Comparison of ENCODE assay signal across 8 mouse cellular contexts in the genomic region with DNA sequence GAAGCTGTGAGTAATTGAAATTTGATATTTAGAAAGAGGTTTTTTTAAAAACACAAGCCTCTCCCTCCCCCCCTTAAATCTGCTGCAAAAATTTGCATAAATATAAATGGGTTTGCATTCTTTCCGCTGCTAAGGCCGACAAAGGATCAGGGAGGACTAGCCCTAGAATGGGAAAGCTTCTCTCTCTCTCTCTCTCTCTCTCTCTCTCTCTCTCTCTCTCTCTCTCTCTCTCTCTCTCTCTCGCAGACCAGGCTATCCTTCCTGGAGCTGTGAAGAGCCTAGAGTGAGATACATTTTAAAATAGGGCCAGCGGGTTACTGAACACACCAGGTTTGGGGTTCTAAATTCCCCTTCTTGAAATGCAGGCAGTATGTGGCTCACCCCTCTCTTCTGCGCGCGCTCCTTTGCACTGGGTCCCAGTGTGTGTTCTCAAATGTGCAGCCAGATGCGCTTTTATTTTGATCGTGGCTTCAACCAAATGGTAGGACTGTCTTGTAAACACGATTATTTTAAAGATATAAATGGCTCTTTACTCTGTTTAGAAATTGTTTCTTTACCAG.
A peak's percentile ranks its signal among the peaks of the same experiment; 100 is the strongest.
DNase-seq lines count a peak whose midpoint lies in the region; ATAC-seq and TF ChIP-seq lines count a peak whose summit lies in the region.

No protein-coding gene starts in this region.

- no peaks in the 10 kb centered on the region for H3K27me3 ChIP-seq in forebrain, embryonic 13.5 days
- no peaks in the 10 kb centered on the region for H3K27me3 ChIP-seq in hindbrain, postnatal 0 days (ENCODE audit: insufficient read depth, low read length)
- H3K27me3 ChIP-seq in limb, embryonic 10.5 days (ENCODE audit: low read depth, poor library complexity, severe bottlenecking), result no peaks in the 10 kb centered on the region
- H3K27me3 ChIP-seq in midbrain, embryonic 13.5 days, result no peaks in the 10 kb centered on the region
- H3K27me3 ChIP-seq in splenic B cell, adult 2 months (ENCODE audit: control insufficient read depth, insufficient read depth, low read length, poor library complexity, severe bottlenecking), result no peaks in the 10 kb centered on the region

- H3K4me1 ChIP-seq in forebrain, embryonic 13.5 days, result peaks cover 50% of the 10 kb centered on the region
- H3K4me1 ChIP-seq in hindbrain, postnatal 0 days (ENCODE audit: insufficient read depth, low read length), result peaks cover 16% of the 10 kb centered on the region
- peaks cover 27% of the 10 kb centered on the region for H3K4me1 ChIP-seq in limb, embryonic 10.5 days
- peaks cover 44% of the 10 kb centered on the region for H3K4me1 ChIP-seq in midbrain, embryonic 13.5 days (replicated peaks)

- peak; percentile 57 to 87 for DNase-seq in adrenal gland, adult (ENCODE audit: inconsistent age in 2 of 2, low spot score in 1 of 2)
- no peak for DNase-seq in adrenal gland, postnatal 4 days (ENCODE audit: low spot score in 2 of 2)
- peak; percentile 47 for DNase-seq in c-Kit-positive CD71-negative TER-119-negative erythroid progenitor cells, embryonic 14.5 days (ENCODE audit: low read depth)
- peak; percentile 71 for DNase-seq in hindbrain, postnatal 0 days (ENCODE audit: low spot score)
- peak; percentile 72 for DNase-seq in limb, embryonic 10.5 days (ENCODE audit: low spot score)
- DNase-seq in splenic B cell, adult 2 months (ENCODE audit: low read depth, low spot score), result peak; percentile 64

- WGBS in forebrain, embryonic 13.5 days, result 0% methylated on average over 10 of the region's 10 CpGs
- WGBS in hindbrain, postnatal 0 days, result under 1% methylated on average over 10 of the region's 10 CpGs
- WGBS in limb, embryonic 10.5 days, result under 1% methylated on average over 10 of the region's 10 CpGs
- under 1% methylated on average over 10 of the region's 10 CpGs for WGBS in midbrain, embryonic 13.5 days

- ATAC-seq in forebrain, embryonic 13.5 days, result peak; percentile 57
- peak; percentile 55 for ATAC-seq in hindbrain, postnatal 0 days
- ATAC-seq in midbrain, embryonic 13.5 days, result peak; percentile 66

- H3K27ac ChIP-seq in forebrain, embryonic 13.5 days, result peak overlapping the region; percentile 93
- peak overlapping the region; percentile 90 for H3K27ac ChIP-seq in hindbrain, postnatal 0 days
- H3K27ac ChIP-seq in limb, embryonic 10.5 days, result peak overlapping the region; percentile 94
- peak overlapping the region; percentile 92 for H3K27ac ChIP-seq in midbrain, embryonic 13.5 days

- H3K36me3 ChIP-seq in forebrain, embryonic 13.5 days (ENCODE audit: poor library complexity, severe bottlenecking), result no peaks in the 10 kb centered on the region
- no peaks in the 10 kb centered on the region for H3K36me3 ChIP-seq in hindbrain, postnatal 0 days (ENCODE audit: insufficient read depth, low read length)
- H3K36me3 ChIP-seq in limb, embryonic 10.5 days, result no peaks in the 10 kb centered on the region
- H3K36me3 ChIP-seq in midbrain, embryonic 13.5 days, result no peaks in the 10 kb centered on the region
- H3K36me3 ChIP-seq in splenic B cell, adult 2 months (ENCODE audit: control insufficient read depth, insufficient read depth, low read length, poor library complexity, severe bottlenecking), result no peaks in the 10 kb centered on the region

- H3K4me3 ChIP-seq in forebrain, embryonic 13.5 days, result peak overlapping the region; percentile 58
- peak overlapping the region; percentile 72 for H3K4me3 ChIP-seq in hindbrain, postnatal 0 days (ENCODE audit: low read length)
- H3K4me3 ChIP-seq in limb, embryonic 10.5 days, result peak overlapping the region; percentile 68
- H3K4me3 ChIP-seq in midbrain, embryonic 13.5 days (replicated peaks), result peak overlapping the region; percentile 55

- H3K9me3 ChIP-seq in forebrain, embryonic 13.5 days (replicated peaks), result no peaks in the 10 kb centered on the region
- no peaks in the 10 kb centered on the region for H3K9me3 ChIP-seq in hindbrain, postnatal 0 days (ENCODE audit: low read length)
- no peaks in the 10 kb centered on the region for H3K9me3 ChIP-seq in limb, embryonic 10.5 days (replicated peaks)
- no peaks in the 10 kb centered on the region for H3K9me3 ChIP-seq in midbrain, embryonic 13.5 days

- TF ChIP-seq CTCF in hindbrain, postnatal 0 days (IDR thresholded peaks at IDR 0.05; ENCODE audit: low read depth), result no peak

- peak overlapping the region; percentile 76 for H3K4me2 ChIP-seq in forebrain, embryonic 13.5 days
- peak overlapping the region; percentile 82 for H3K4me2 ChIP-seq in hindbrain, postnatal 0 days (ENCODE audit: low read depth, low read length)
- H3K4me2 ChIP-seq in midbrain, embryonic 13.5 days (replicated peaks), result peak overlapping the region; percentile 83

- peak overlapping the region; percentile 78 for H3K9ac ChIP-seq in forebrain, embryonic 13.5 days
- peak overlapping the region; percentile 76 for H3K9ac ChIP-seq in hindbrain, postnatal 0 days (replicated peaks; ENCODE audit: low read length)
- peak overlapping the region; percentile 78 for H3K9ac ChIP-seq in midbrain, embryonic 13.5 days (replicated peaks)

Comparison
In these comparisons a context has a peak if more than half of its experiments do, and no peak if none do; other contexts are left out.
1. DNase-seq: peak in adrenal gland, adult (2 of 2), c-Kit-positive CD71-negative TER-119-negative erythroid progenitor cells, embryonic 14.5 days (single experiment), hindbrain, postnatal 0 days (single experiment), limb, embryonic 10.5 days (single experiment) and splenic B cell, adult 2 months (single experiment); none in adrenal gland, postnatal 4 days (0 of 2).
2. Peak in every context shown above with its lines, with median percentiles within 50 percentile points of each other: ATAC-seq, H3K27ac ChIP-seq, H3K4me2 ChIP-seq, H3K4me3 ChIP-seq and H3K9ac ChIP-seq.